Mouse (Mus musculus) MEL (cell line): ENCODE results near the gene Osbpl8. TPM values are rescaled to one million over a fixed set of nuclear protein-coding genes. Genes with fewer than 3 reads are reported as not detected.

ENCODE experiments used
- DNase-seq: peaks from one replicate; pipeline ENCODE4 v3.0.0; 2011; ENCODE audit warnings: low read depth, low spot score
- H3K27ac ChIP-seq: 2 replicates; pipeline ENCODE4 v1.5.1; 2012; ENCODE audit warnings: low read depth, mild to moderate bottlenecking, control low read depth, low read length, moderate library complexity; ENCODE audit not compliant: control insufficient read depth
- H3K27me3 ChIP-seq, 2 experiments: fragments of 150-350 bp in 1 of 2; sonication (generic) in 1 of 2; 2 replicates each; pipeline ENCODE4 v1.6.1; 2012; ENCODE audit warnings: low read length in 2 of 2, mild to moderate bottlenecking in 2 of 2, improper control_type of control experiment in 1 of 2, moderate library complexity in 1 of 2; ENCODE audit not compliant: insufficient read depth in 2 of 2, control insufficient read depth in 1 of 2
- H3K36me3 ChIP-seq, 2 experiments: 2 replicates each; pipeline ENCODE4 v1.6.1; 2012 to 2014; ENCODE audit warnings: low read length in 2 of 2, improper control_type of control experiment in 1 of 2, inconsistent platforms in 1 of 2, mild to moderate bottlenecking in 1 of 2; ENCODE audit not compliant: insufficient read depth in 2 of 2, control insufficient read depth in 1 of 2
- H3K4me1 ChIP-seq, 2 experiments: fragments of 150-350 bp in 1 of 2; sonication (generic) in 1 of 2; 2 replicates each; pipeline ENCODE4 v1.6.1; 2012; ENCODE audit warnings: low read length in 2 of 2, improper control_type of control experiment in 1 of 2, mild to moderate bottlenecking in 1 of 2; ENCODE audit not compliant: insufficient read depth in 2 of 2, control insufficient read depth in 1 of 2
- H3K4me3 ChIP-seq, 2 experiments: fragments of 150-350 bp in 1 of 2; sonication (generic) in 1 of 2; 2 replicates each; pipeline ENCODE4 v1.5.1; 2012; ENCODE audit warnings: low read depth in 2 of 2, low read length in 2 of 2, mild to moderate bottlenecking in 2 of 2, moderate library complexity in 2 of 2, control low read depth in 1 of 2, improper control_type of control experiment in 1 of 2; ENCODE audit not compliant: control insufficient read depth in 1 of 2, insufficient read depth in 1 of 2
- H3K79me2 ChIP-seq: 2 replicates; pipeline ENCODE4 v1.6.1; 2012; ENCODE audit warnings: mild to moderate bottlenecking, low read length, moderate library complexity; ENCODE audit not compliant: control insufficient read depth, poor library complexity, insufficient read depth
- H3K9ac ChIP-seq: 2 replicates; pipeline ENCODE4 v1.6.1; 2012; ENCODE audit warnings: low read depth, mild to moderate bottlenecking, control low read depth, low read length, moderate library complexity; ENCODE audit not compliant: control insufficient read depth, poor library complexity, severe bottlenecking
- H3K9me3 ChIP-seq: fragments of 150-350 bp; sonication (generic); replicated peaks from 2 replicates; pipeline ENCODE4 v1.6.1; 2012; ENCODE audit warnings: mild to moderate bottlenecking, low read length, improper control_type of control experiment, moderate library complexity; ENCODE audit not compliant: insufficient read depth
- BHLHE40 ChIP-seq: IDR thresholded peaks from 2 replicates; pipeline ENCODE4 v1.6.1; 2012; ENCODE audit warnings: low read depth, mild to moderate bottlenecking, inconsistent platforms, low read length, improper control_type of control experiment, borderline replicate concordance
- CHD1 ChIP-seq: IDR thresholded peaks from 2 replicates; pipeline ENCODE4 v1.6.1; 2012; ENCODE audit warnings: low read depth, mild to moderate bottlenecking, inconsistent platforms, low read length, improper control_type of control experiment
- CHD2 ChIP-seq: IDR thresholded peaks from 2 replicates; pipeline ENCODE4 v1.6.1; 2011; ENCODE audit warnings: low read length, improper control_type of control experiment
- CTCF ChIP-seq, 3 experiments: IDR thresholded peaks in 2 of 3; conservative IDR thresholded peaks in 1 of 3; 2 replicates each; pipeline ENCODE4 v1.5.1; 2011 to 2012; ENCODE audit warnings: low read length in 3 of 3, low read depth in 2 of 3, mild to moderate bottlenecking in 2 of 3, improper control_type of control experiment in 1 of 3, inconsistent platforms in 1 of 3, mixed read lengths in 1 of 3, moderate library complexity in 1 of 3; ENCODE audit not compliant: control insufficient read depth in 1 of 3, insufficient read depth in 1 of 3, poor library complexity in 1 of 3, severe bottlenecking in 1 of 3
- ETS1 ChIP-seq: IDR thresholded peaks from 2 replicates; pipeline ENCODE4 v1.6.1; 2012; ENCODE audit warnings: low read depth, mild to moderate bottlenecking, inconsistent platforms, low read length, improper control_type of control experiment, moderate library complexity
- GABPA ChIP-seq: IDR thresholded peaks from 2 replicates; pipeline ENCODE4 v1.6.1; 2012; ENCODE audit warnings: low read depth, mild to moderate bottlenecking, inconsistent platforms, low read length, improper control_type of control experiment, moderate library complexity
- JUND ChIP-seq: IDR thresholded peaks from 2 replicates; pipeline ENCODE4 v1.6.1; 2011; ENCODE audit warnings: low read depth, mild to moderate bottlenecking, improper control_type of control experiment, low read length
- MAX ChIP-seq: IDR thresholded peaks from 2 replicates; pipeline ENCODE4 v1.6.1; 2011; ENCODE audit warnings: low read length, improper control_type of control experiment
- MAZ ChIP-seq: IDR thresholded peaks from 2 replicates; pipeline ENCODE4 v1.6.1; 2012; ENCODE audit warnings: low read depth, mild to moderate bottlenecking, inconsistent platforms, low read length, improper control_type of control experiment
- MEF2A ChIP-seq: IDR thresholded peaks from 2 replicates; pipeline ENCODE4 v1.6.1; 2014; ENCODE audit warnings: low read depth, mild to moderate bottlenecking, inconsistent platforms, low read length, improper control_type of control experiment; ENCODE audit not compliant: poor library complexity, insufficient replicate concordance, severe bottlenecking; ENCODE audit errors: extremely low read depth
- MYC ChIP-seq: IDR thresholded peaks from 2 replicates; pipeline ENCODE4 v1.6.1; 2011; ENCODE audit warnings: low read depth, mild to moderate bottlenecking, low read length, improper control_type of control experiment, moderate library complexity
- POLR2A ChIP-seq, 2 experiments: IDR thresholded peaks; 2 replicates each; pipeline ENCODE4 v1.6.1; 2011 to 2012; ENCODE audit warnings: low read length in 2 of 2, mild to moderate bottlenecking in 2 of 2, control low read depth in 1 of 2, improper control_type of control experiment in 1 of 2, low read depth in 1 of 2, moderate library complexity in 1 of 2; ENCODE audit not compliant: control insufficient read depth in 1 of 2, insufficient read depth in 1 of 2, poor library complexity in 1 of 2
- RAD21 ChIP-seq: IDR thresholded peaks from 2 replicates; pipeline ENCODE4 v1.6.1; 2011; ENCODE audit warnings: mild to moderate bottlenecking, low read depth, low read length, improper control_type of control experiment
- SIN3A ChIP-seq: IDR thresholded peaks from 2 replicates; pipeline ENCODE4 v1.6.1; 2012; ENCODE audit warnings: low read length, improper control_type of control experiment, inconsistent platforms
- SMC3 ChIP-seq: IDR thresholded peaks from 2 replicates; pipeline ENCODE4 v1.6.1; 2011; ENCODE audit warnings: low read depth, low read length, improper control_type of control experiment
- TAL1 ChIP-seq: IDR thresholded peaks from 2 replicates; pipeline ENCODE4 v1.6.1; 2012; ENCODE audit warnings: mild to moderate bottlenecking, inconsistent platforms, low read length, moderate library complexity, mixed read lengths
- TCF12 ChIP-seq: IDR thresholded peaks from 2 replicates; pipeline ENCODE4 v1.6.1; 2014; ENCODE audit warnings: low read depth, mild to moderate bottlenecking, inconsistent platforms, low read length, improper control_type of control experiment, moderate library complexity
- UBTF ChIP-seq: IDR thresholded peaks from 2 replicates; pipeline ENCODE4 v1.6.1; 2012; ENCODE audit warnings: low read depth, mild to moderate bottlenecking, inconsistent platforms, low read length, improper control_type of control experiment, moderate library complexity, borderline replicate concordance; ENCODE audit not compliant: insufficient read depth
- USF1 ChIP-seq: IDR thresholded peaks from 2 replicates; pipeline ENCODE4 v1.6.1; 2014; ENCODE audit warnings: low read depth, mild to moderate bottlenecking, inconsistent platforms, low read length, improper control_type of control experiment, moderate library complexity
- USF2 ChIP-seq, 2 experiments: IDR thresholded peaks; 2 replicates each; pipeline ENCODE4 v1.6.1; 2011 to 2012; ENCODE audit warnings: improper control_type of control experiment in 2 of 2, low read length in 2 of 2, borderline replicate concordance in 1 of 2, inconsistent platforms in 1 of 2, low read depth in 1 of 2, mild to moderate bottlenecking in 1 of 2; ENCODE audit not compliant: insufficient read depth in 1 of 2
- ZC3H11A ChIP-seq: IDR thresholded peaks from 2 replicates; pipeline ENCODE4 v1.6.1; 2012; ENCODE audit warnings: low read depth, mild to moderate bottlenecking, inconsistent platforms, low read length, improper control_type of control experiment
- ZMIZ1 ChIP-seq: IDR thresholded peaks from 2 replicates; pipeline ENCODE4 v1.6.1; 2012; ENCODE audit warnings: low read depth, mild to moderate bottlenecking, inconsistent platforms, low read length, improper control_type of control experiment, moderate library complexity
- polyA plus RNA-seq, 2 experiments: library from polyadenylated mRNA; stranded (reverse) in 1 of 2; unstranded in 1 of 2; fragments of >175 nt in 1 of 2; fragments of >200 nt in 1 of 2; gene quantifications; 2 replicates each; pipeline versions ENCODE4 v1.2.1 to v1.2.4; 2012; ENCODE audit warnings: low replicate concordance in 2 of 2, low read depth in 1 of 2; ENCODE audit not compliant: insufficient read length in 2 of 2, insufficient read depth in 1 of 2, missing spikeins in 1 of 2
- total RNA-seq: library from RNA; depleted of rRNA; stranded (reverse); fragments of 300-350 nt; gene quantifications from 2 replicates; pipeline ENCODE4 v1.2.3, GENCODE M21; 2012

Osbpl8 gene
- total and polyA plus RNA-seq, 3 experiments, result 26.2 to 44.8 (median 33.4) TPM

DNA sequence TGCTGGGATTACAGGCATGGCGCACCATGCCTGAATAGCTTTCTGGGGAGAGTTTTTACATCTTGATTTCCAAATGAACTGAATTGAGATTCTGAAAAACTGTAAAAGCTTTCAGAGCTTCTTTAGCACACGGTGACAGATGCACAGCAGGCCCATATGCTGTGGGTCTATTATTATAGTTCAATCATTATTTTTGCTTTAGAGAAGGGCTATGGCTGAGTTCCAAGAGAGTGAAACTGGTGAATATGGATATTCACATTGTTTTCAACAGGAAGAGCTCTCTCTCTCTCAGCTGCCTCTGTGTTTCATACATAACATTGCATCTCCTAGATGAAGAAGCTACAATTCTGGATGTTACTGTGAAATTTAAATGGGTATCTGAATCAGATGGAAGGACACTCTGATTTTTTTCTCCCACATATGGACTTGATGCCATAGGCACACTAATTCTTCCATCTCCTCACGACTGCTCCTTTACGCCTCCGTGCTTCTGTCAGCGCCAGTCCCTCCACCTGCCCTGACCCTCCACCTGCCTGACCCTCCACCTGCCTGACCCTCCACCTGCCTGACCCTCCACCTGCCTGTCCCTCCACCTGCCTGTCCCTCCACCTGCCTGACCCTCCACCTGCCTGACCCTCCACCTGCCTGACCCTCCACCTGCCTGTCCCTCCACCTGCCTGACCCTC is 25.7 kb downstream of the Osbpl8 start:
- TF ChIP-seq CTCF (IDR thresholded peaks at IDR 0.05 in 2 of 3, conservative IDR thresholded peaks at IDR 0.05 in 1 of 3; ENCODE audit: control insufficient read depth in 1 of 3, insufficient read depth in 1 of 3, low read depth in 2 of 3, low read length in 3 of 3, poor library complexity in 1 of 3, severe bottlenecking in 1 of 3), result no peak
- no peak for TF ChIP-seq MEF2A
- TF ChIP-seq SMC3, result no peak
- TF ChIP-seq ETS1, result no peak
- no peak for TF ChIP-seq USF2 (IDR thresholded peaks at IDR 0.05; ENCODE audit: borderline replicate concordance in 1 of 2, insufficient read depth in 1 of 2, low read depth in 1 of 2, low read length in 2 of 2)
- TF ChIP-seq TAL1, result no peak
- TF ChIP-seq RAD21, result no peak
- TF ChIP-seq TCF12, result no peak
- TF ChIP-seq ZC3H11A, result no peak
- TF ChIP-seq CHD1, result no peak
- Histone ChIP-seq H3K27ac (no peak overlapping the region), H3K4me1 (no peaks in the 10 kb centered on the region; a peak in 1 of 4 replicates), H3K4me3 (no peak overlapping the region), H3K79me2 (peaks cover 56% of the 10 kb centered on the region), H3K27me3 (no peaks in the 10 kb centered on the region), H3K9me3 (no peaks in the 10 kb centered on the region), H3K9ac (no peak overlapping the region), H3K36me3 (peaks cover 0 to 6% of the 10 kb centered on the region in 2 experiments)
- no peak for DNase-seq

DNA sequence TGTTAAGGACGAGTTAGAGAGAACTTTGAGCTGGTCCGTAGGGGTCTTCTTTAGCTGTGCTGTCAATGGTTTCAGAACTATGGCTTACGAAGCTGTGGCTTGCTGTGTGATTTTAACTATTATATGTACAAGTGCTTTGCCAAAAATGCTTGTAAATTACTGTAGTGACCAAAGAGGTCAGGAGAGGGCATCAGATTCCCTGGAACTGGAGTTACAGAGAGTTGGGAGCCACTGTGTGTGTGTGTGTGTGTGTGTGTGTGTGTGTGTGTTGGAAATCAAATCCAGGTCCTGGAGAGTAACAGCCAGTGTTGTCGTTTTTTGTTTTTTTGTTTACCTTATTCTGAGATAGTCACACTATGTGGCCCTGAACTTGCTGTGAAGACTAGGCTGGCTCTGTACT is 29.0 kb downstream of the Osbpl8 start:
- Histone ChIP-seq H3K4me1 (no peaks in the 10 kb centered on the region; a peak in 1 of 4 replicates), H3K27me3 (no peaks in the 10 kb centered on the region), H3K79me2 (peaks cover 44% of the 10 kb centered on the region), H3K9ac (no peak overlapping the region), H3K4me3 (no peak overlapping the region), H3K27ac (no peak overlapping the region), H3K9me3 (no peaks in the 10 kb centered on the region), H3K36me3 (peaks cover 0 to 14% of the 10 kb centered on the region in 2 experiments; a peak in 3 of 4 replicates)
- no peak for DNase-seq
- TF ChIP-seq UBTF (no peak), CTCF (IDR thresholded peaks at IDR 0.05 in 2 of 3, conservative IDR thresholded peaks at IDR 0.05 in 1 of 3; ENCODE audit: control insufficient read depth in 1 of 3, insufficient read depth in 1 of 3, low read depth in 2 of 3, low read length in 3 of 3, poor library complexity in 1 of 3, severe bottlenecking in 1 of 3) (no peak), POLR2A (IDR thresholded peaks at IDR 0.05; ENCODE audit: control insufficient read depth in 1 of 2, insufficient read depth in 1 of 2, low read depth in 1 of 2, low read length in 2 of 2, poor library complexity in 1 of 2) (no peak), JUND (no peak), USF2 (IDR thresholded peaks at IDR 0.05; ENCODE audit: borderline replicate concordance in 1 of 2, insufficient read depth in 1 of 2, low read depth in 1 of 2, low read length in 2 of 2) (no peak), TAL1 (no peak), ZMIZ1 (no peak), ETS1 (no peak), MEF2A (no peak), CHD2 (no peak), SIN3A (no peak), MAZ (no peak), BHLHE40 (no peak), USF1 (no peak), MAX (no peak), GABPA (no peak), MYC (no peak)
